Mouse (Mus musculus): Measurements from ENCODE around the gene Cntrl. TPM values are rescaled to one million over a fixed set of nuclear protein-coding genes. Genes with fewer than 3 reads are reported as not detected.

Gene Cntrl
- polyA plus RNA-seq, 1 experiment from 2014 or later: 30.8 TPM

DNA sequence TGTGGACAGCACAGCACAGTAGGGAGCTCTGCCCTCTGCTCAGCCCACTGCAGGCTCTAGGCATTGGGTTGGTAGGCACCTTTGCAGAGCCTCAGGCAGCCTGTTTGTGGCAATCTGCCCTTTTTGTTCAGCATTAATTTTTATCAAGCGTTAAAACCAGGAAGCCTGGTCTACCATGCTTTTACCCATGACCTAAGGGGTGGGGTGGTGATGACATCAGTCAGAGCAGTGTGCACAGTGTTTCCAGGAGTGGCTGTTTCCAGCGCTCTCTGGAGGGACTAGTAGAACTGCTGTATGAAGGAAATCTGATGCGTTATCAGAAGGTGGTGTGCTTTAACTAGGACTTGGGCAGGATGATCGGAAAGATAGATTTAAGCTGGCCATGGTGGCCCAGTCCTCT lies 63.0 kb downstream of the Cntrl start:
- no peaks in the 10 kb centered on the region for H3K27me3 ChIP-seq (ENCODE audit: insufficient read depth, low read length)
- H3K9me3 ChIP-seq (ENCODE audit: low read depth, low read length): no peaks in the 10 kb centered on the region
- no peak overlapping the region for H3K9ac ChIP-seq
- H3K36me3 ChIP-seq (ENCODE audit: insufficient read depth): peaks cover 93% of the 10 kb centered on the region
- WGBS: 89% methylated on average over 4 of the region's 4 CpGs
- H3K4me1 ChIP-seq (ENCODE audit: insufficient read depth): no peaks in the 10 kb centered on the region
- ATAC-seq (ENCODE audit: insufficient read depth) (no peak), DNase-seq (no peak)
- no peak overlapping the region for H3K27ac ChIP-seq (ENCODE audit: low read depth)
- H3K4me3 ChIP-seq (ENCODE audit: low read depth, low read length): no peak overlapping the region
- H3K4me2 ChIP-seq: no peak overlapping the region
- TF ChIP-seq CTCF (IDR thresholded peaks at IDR 0.05; ENCODE audit: low read depth): no peak

DNA sequence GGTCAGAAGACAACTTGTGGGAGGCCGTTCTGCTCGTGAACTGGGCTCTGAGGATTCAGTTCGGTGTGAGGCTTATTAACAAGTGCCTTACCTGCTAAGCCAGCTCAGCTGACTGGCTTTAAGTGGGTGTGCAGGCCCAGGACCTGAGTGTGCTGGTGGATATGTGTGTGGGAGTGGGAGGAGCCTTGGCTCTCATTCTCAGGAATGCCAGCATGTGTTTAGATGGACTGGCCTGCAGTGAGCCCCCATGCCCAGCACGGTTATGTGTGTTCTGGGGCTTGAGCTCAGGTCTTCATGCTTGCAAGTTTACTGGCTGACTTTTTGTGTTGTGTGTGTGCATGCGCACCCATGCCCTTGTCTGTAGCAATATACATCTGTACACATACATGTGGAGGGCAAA lies 64.4 kb downstream of the Cntrl start:
- Histone ChIP-seq H3K9me3 (ENCODE audit: low read depth, low read length) (no peaks in the 10 kb centered on the region), H3K4me2 (no peak overlapping the region), H3K27me3 (ENCODE audit: insufficient read depth, low read length) (no peaks in the 10 kb centered on the region), H3K9ac (no peak overlapping the region), H3K4me1 (ENCODE audit: insufficient read depth) (no peaks in the 10 kb centered on the region), H3K4me3 (ENCODE audit: low read depth, low read length) (no peak overlapping the region), H3K27ac (ENCODE audit: low read depth) (peak overlapping the region; percentile 72; the same call in 1 of the 2 replicates), H3K36me3 (ENCODE audit: insufficient read depth) (peaks cover 90% of the 10 kb centered on the region)
- peak; percentile 30; the same call in 1 of the 2 replicates for ATAC-seq (ENCODE audit: insufficient read depth)
- no peak for TF ChIP-seq CTCF (IDR thresholded peaks at IDR 0.05; ENCODE audit: low read depth)
- 81% methylated on average over 5 of the region's 5 CpGs for WGBS
- DNase-seq: no peak

DNA sequence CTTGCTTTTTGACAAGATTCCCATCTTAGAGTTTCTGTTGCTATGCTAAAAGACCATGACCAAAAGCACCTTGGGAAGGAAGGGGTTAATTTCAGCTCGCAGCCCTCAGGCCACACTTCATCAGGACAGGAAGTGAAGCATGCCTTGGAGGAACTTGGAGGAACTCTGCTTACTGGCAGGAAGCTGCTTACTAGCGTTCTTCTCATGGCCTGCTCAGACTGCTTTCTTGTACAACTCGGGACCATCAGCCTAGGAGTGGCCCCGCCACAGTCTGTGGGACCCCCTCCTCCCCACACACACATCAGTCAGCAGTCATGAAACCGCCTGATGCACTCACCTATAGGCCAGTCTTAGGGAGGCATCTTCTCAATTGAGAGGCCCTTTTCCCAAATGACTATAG lies 64.8 kb downstream of the Cntrl start:
- H3K4me2 ChIP-seq: no peak overlapping the region
- WGBS: 17% methylated on average over 5 of the region's 5 CpGs
- H3K27ac ChIP-seq (ENCODE audit: low read depth): peak overlapping the region; percentile 72; the same call in 1 of the 2 replicates
- H3K9me3 ChIP-seq (ENCODE audit: low read depth, low read length): no peaks in the 10 kb centered on the region
- H3K4me3 ChIP-seq (ENCODE audit: low read depth, low read length): no peak overlapping the region
- no peaks in the 10 kb centered on the region for H3K27me3 ChIP-seq (ENCODE audit: insufficient read depth, low read length)
- peaks cover 92% of the 10 kb centered on the region for H3K36me3 ChIP-seq (ENCODE audit: insufficient read depth)
- no peak overlapping the region; the same call in 1 of the 2 replicates for H3K9ac ChIP-seq
- TF ChIP-seq CTCF (IDR thresholded peaks at IDR 0.05; ENCODE audit: low read depth): no peak
- DNase-seq (peak; percentile 72), ATAC-seq (ENCODE audit: insufficient read depth) (peak; percentile 69; the same call in 1 of the 2 replicates)
- H3K4me1 ChIP-seq (ENCODE audit: insufficient read depth): no peaks in the 10 kb centered on the region

DNA sequence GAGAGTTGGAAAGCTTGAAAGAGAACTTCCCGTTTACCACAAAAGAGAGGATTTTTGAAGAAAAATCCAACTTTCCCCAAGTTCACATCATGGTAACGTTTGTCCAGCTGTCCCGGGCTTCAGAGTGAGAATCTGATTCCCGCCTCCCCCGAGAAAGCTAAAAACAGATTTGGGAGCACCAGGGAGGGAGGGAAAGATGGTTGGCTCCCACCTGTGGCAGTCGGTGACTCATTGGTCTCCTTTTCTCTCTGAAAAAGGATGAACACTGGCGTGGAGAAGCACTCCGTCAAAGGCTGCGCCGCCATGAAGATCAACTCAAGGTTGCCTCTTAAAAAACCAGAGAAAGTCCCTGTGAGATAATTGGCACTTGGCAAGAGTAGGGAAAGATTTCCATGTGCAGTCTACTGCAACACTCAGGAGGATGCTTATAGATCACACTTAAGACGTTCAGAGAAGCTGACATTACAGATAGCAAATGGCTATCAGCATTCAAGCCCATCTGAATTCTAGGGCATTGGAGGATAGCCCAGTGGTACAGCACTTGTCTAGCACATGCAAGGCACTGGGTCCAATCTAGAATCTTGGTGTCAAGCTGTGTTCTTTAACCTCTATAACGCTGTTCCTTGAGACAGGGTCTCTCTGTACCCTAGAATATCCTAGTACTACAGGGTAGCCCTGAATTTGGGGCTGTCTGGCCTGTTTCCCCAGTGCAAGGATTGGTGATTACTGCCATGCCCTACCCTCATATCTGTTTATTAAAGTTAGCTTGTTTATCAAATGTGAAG lies 66.2 kb downstream of the Cntrl start:
- H3K27ac ChIP-seq (ENCODE audit: low read depth): no peak overlapping the region
- TF ChIP-seq CTCF (IDR thresholded peaks at IDR 0.05; ENCODE audit: low read depth): no peak
- no peaks in the 10 kb centered on the region for H3K27me3 ChIP-seq (ENCODE audit: insufficient read depth, low read length)
- DNase-seq (no peak), ATAC-seq (ENCODE audit: insufficient read depth) (no peak)
- no peak overlapping the region for H3K4me3 ChIP-seq (ENCODE audit: low read depth, low read length)
- 88% methylated on average over 12 of the region's 12 CpGs for WGBS
- H3K4me2 ChIP-seq: no peak overlapping the region
- no peaks in the 10 kb centered on the region for H3K4me1 ChIP-seq (ENCODE audit: insufficient read depth)
- H3K9ac ChIP-seq: no peak overlapping the region
- no peaks in the 10 kb centered on the region for H3K9me3 ChIP-seq (ENCODE audit: low read depth, low read length)
- peaks cover 92% of the 10 kb centered on the region for H3K36me3 ChIP-seq (ENCODE audit: insufficient read depth)

DNA sequence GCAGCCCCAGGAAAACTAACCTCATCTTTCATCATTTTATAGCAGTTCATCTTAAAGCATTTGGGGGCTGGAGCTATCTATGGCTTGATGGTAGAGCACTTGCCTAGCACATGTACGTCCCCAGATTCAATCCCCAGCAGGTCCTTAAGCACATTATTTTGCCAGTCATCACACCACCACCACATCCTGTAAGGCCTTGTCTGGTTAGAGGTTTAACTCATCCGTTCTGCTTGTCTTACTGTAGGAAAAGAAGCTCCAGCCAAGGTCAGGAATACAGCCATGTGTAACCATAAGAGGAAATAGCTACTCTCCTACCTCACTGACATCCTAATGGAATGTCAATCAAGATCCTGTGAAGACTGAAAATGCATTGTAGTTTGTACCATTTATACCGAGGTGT lies 68.9 kb downstream of the Cntrl start:
- DNase-seq (no peak), ATAC-seq (ENCODE audit: insufficient read depth) (no peak)
- H3K4me3 ChIP-seq (ENCODE audit: low read depth, low read length): no peak overlapping the region
- no peaks in the 10 kb centered on the region for H3K4me1 ChIP-seq (ENCODE audit: insufficient read depth)
- no peak overlapping the region for H3K9ac ChIP-seq
- no peak for TF ChIP-seq CTCF (IDR thresholded peaks at IDR 0.05; ENCODE audit: low read depth)
- 79% methylated on average over 3 of the region's 3 CpGs for WGBS
- no peaks in the 10 kb centered on the region for H3K27me3 ChIP-seq (ENCODE audit: insufficient read depth, low read length)
- H3K9me3 ChIP-seq (ENCODE audit: low read depth, low read length): no peaks in the 10 kb centered on the region
- no peak overlapping the region for H3K27ac ChIP-seq (ENCODE audit: low read depth)
- H3K4me2 ChIP-seq: no peak overlapping the region
- H3K36me3 ChIP-seq (ENCODE audit: insufficient read depth): peaks cover 91% of the 10 kb centered on the region

DNA sequence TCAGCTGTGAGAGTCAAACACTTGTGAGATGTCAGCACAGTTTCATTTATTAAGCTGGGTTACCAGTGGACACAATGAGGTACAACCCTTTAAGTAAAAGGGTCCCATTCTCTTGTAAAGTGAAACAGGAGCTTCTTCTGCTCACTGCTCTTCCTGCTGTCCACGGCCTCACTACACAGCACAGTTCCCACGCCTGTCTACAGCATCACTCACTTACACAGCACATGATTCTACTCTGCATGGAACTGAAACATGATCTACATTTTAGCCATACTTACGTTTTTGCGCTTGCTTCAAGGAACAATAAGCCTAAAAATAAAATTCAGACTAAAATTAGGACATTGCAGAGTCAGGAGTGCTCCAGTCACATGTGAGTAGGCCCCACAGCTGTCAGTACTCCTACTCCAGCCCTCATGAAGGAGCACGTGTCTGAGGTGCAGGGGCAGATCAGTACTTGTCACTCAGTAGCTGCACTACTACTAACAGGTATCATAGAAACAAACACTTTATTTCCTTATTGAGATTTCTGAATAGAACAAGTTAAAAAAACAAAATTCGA lies 73.9 kb downstream of the Cntrl start:
- no peak overlapping the region for H3K4me2 ChIP-seq

DNA sequence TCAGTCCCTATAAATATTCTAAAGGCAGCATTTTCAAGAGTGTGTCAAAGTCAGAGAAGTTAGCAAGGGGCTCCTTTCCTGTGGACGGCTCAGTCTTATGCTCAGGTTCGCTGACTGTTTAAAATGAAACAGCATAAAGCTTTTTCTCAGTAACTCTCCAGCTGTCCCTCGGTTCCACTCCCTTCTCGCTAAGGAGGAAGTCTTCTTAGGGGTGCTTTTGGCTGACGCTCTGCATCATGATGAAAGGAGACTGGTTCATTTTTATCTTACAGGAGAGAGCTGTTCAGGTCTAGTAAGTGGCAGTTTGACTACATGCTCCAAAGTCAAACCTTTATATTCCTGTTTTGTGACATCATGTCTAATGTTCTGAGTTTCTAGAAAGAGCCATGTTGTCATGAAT lies 79.6 kb downstream of the Cntrl start:
- Histone ChIP-seq H3K4me3 (ENCODE audit: low read depth, low read length) (no peak overlapping the region), H3K9ac (no peak overlapping the region), H3K27ac (ENCODE audit: low read depth) (no peak overlapping the region), H3K4me2 (no peak overlapping the region), H3K36me3 (ENCODE audit: insufficient read depth) (peaks cover 64% of the 10 kb centered on the region), H3K9me3 (ENCODE audit: low read depth, low read length) (no peaks in the 10 kb centered on the region), H3K27me3 (ENCODE audit: insufficient read depth, low read length) (no peaks in the 10 kb centered on the region), H3K4me1 (ENCODE audit: insufficient read depth) (no peaks in the 10 kb centered on the region)
- ATAC-seq (ENCODE audit: insufficient read depth) (no peak), DNase-seq (no peak)
- TF ChIP-seq CTCF (IDR thresholded peaks at IDR 0.05; ENCODE audit: low read depth): no peak
- 81% methylated on average over 5 of the region's 5 CpGs for WGBS

More for the DNA sequence above, 73.9 kb downstream of the Cntrl start:
- Histone ChIP-seq H3K27ac (ENCODE audit: low read depth) (no peak overlapping the region), H3K4me1 (ENCODE audit: insufficient read depth) (no peaks in the 10 kb centered on the region), H3K27me3 (ENCODE audit: insufficient read depth, low read length) (no peaks in the 10 kb centered on the region), H3K9ac (no peak overlapping the region), H3K4me3 (ENCODE audit: low read depth, low read length) (no peak overlapping the region), H3K9me3 (ENCODE audit: low read depth, low read length) (no peaks in the 10 kb centered on the region), H3K36me3 (ENCODE audit: insufficient read depth) (peaks cover 88% of the 10 kb centered on the region)
- DNase-seq (no peak), ATAC-seq (ENCODE audit: insufficient read depth) (no peak)
- no peak for TF ChIP-seq CTCF (IDR thresholded peaks at IDR 0.05; ENCODE audit: low read depth)
- 84% methylated on average over 6 of the region's 6 CpGs for WGBS
